Mouse (Mus musculus) small intestine, adult 2 months (tissue): ENCODE measurements around the gene Ddx56.

Experiments used
- CTCF ChIP-seq: fragments of 200-500 bp; IDR thresholded peaks from 2 replicates; pipeline ENCODE4 v1.5.1; 2012; ENCODE audit warnings: low read depth, mild to moderate bottlenecking, control low read depth, inconsistent platforms, low read length, moderate library complexity, mixed read lengths; ENCODE audit not compliant: insufficient replicate concordance, insufficient read length; ENCODE audit errors: extremely low read depth
- POLR2A ChIP-seq: fragments of 200-500 bp; IDR thresholded peaks from 2 replicates; pipeline ENCODE4 v1.6.1; 2012; ENCODE audit warnings: low read depth, mild to moderate bottlenecking, control low read depth, inconsistent platforms, low read length, moderate library complexity

GRCm38 (mm10) chr11:6267320-6268254 is at the start of gene Ddx56:
- no peak for TF ChIP-seq CTCF
- TF ChIP-seq POLR2A, result peak; percentile 91
